Comparison of ENCODE assay signal across 7 mouse cellular contexts in the genomic region with DNA sequence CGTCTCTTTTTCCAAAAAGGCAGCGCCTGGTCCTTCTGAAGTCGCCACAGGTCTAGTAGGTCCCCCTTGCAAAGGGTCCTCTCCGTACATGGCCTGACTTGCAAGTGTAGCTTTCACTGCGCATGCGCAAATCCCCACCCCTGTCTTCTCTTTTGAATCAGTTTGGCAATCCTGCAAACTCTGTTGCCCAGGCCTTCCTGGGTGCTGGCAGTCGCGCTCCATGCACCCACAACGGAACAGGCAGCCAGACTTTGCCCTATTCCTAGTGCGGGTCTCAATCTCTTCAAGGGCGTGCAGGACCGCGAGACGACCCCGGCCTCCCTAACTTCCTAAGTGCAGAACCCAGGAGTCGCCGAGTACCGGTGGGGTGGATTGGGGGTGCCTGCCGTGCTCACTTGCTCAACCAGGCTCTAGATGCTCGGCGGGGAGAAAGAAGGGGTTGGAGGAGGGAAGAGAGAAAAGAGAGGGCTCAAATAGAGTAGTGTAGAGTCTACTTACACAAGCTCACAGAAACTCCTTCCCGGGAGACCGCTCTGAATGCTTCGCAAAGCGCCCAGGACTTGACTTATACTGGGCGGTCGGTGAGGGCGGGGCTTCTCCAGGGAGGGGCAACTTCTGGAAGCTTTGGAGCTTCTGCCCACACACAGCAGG. TPM values are rescaled to one million over a fixed set of nuclear protein-coding genes. Genes with fewer than 3 reads are reported as not detected.
A peak's percentile ranks its signal among the peaks of the same experiment; 100 is the strongest.
DNase-seq lines count a peak whose midpoint lies in the region; ATAC-seq and TF ChIP-seq lines count a peak whose summit lies in the region.

A gene (minus strand): TSS at position 580 of the 651 bp plus-strand sequence.

- no peaks in the 10 kb centered on the region for H3K36me3 ChIP-seq in embryonic facial prominence, embryonic 11.5 days (replicated peaks; ENCODE audit: control insufficient read depth, insufficient read depth, low read depth, low read length)
- no peaks in the 10 kb centered on the region for H3K36me3 ChIP-seq in limb, embryonic 11.5 days (ENCODE audit: control insufficient read depth, insufficient read depth, low read length)
- no peaks in the 10 kb centered on the region for H3K36me3 ChIP-seq in midbrain, embryonic 13.5 days
- no peaks in the 10 kb centered on the region for H3K36me3 ChIP-seq in spleen, adult 2 months (ENCODE audit: control insufficient read depth, insufficient read depth, low read length)

- H3K27ac ChIP-seq in embryonic facial prominence, embryonic 11.5 days (replicated peaks; ENCODE audit: low read depth, low read length), result no peak within 1 kb of the TSS
- H3K27ac ChIP-seq in limb, embryonic 11.5 days (replicated peaks; ENCODE audit: low read depth, low read length), result no peak within 1 kb of the TSS
- H3K27ac ChIP-seq in midbrain, embryonic 13.5 days, result no peak within 1 kb of the TSS
- no peak within 1 kb of the TSS for H3K27ac ChIP-seq in spleen, adult 2 months (ENCODE audit: insufficient read depth, low read length)

- ATAC-seq in embryonic facial prominence, embryonic 11.5 days (replicated peaks; ENCODE audit: insufficient number of reproducible peaks, low FRiP score, low TSS enrichment, low read depth), result peak; percentile 79
- peak; percentile 54 for ATAC-seq in limb, embryonic 11.5 days (ENCODE audit: insufficient number of reproducible peaks, low FRiP score, low TSS enrichment, low read depth)
- peak; percentile 78 for ATAC-seq in midbrain, embryonic 13.5 days

- TF ChIP-seq CTCF in spleen, adult 2 months (IDR thresholded peaks at IDR 0.05; ENCODE audit: extremely low read depth, insufficient read depth, insufficient read length, insufficient replicate concordance), result no peak

- H3K9me3 ChIP-seq in embryonic facial prominence, embryonic 11.5 days (replicated peaks; ENCODE audit: control insufficient read depth, low read length), result no peaks in the 10 kb centered on the region
- H3K9me3 ChIP-seq in limb, embryonic 11.5 days (ENCODE audit: control insufficient read depth, low read length), result no peaks in the 10 kb centered on the region
- H3K9me3 ChIP-seq in midbrain, embryonic 13.5 days, result no peaks in the 10 kb centered on the region

- H3K4me1 ChIP-seq in embryonic facial prominence, embryonic 11.5 days (ENCODE audit: control insufficient read depth, insufficient read depth, low read length), result no peaks in the 10 kb centered on the region
- peaks cover 2% of the 10 kb centered on the region; the same call in 1 of the 2 replicates for H3K4me1 ChIP-seq in limb, embryonic 11.5 days (ENCODE audit: control insufficient read depth, insufficient read depth, low read length)
- 0 out of 2 replicates have a peak, but pooled peaks cover 10% of the 10 kb centered on the region for H3K4me1 ChIP-seq in midbrain, embryonic 13.5 days (replicated peaks)
- H3K4me1 ChIP-seq in spleen, adult 2 months (ENCODE audit: control insufficient read depth, insufficient read depth, insufficient read length), result peaks cover 7% of the 10 kb centered on the region; the same call in 1 of the 2 replicates

- H3K9ac ChIP-seq in embryonic facial prominence, embryonic 11.5 days (replicated peaks; ENCODE audit: low read length), result peak within 1 kb of the TSS; percentile 66
- peak within 1 kb of the TSS; percentile 64 for H3K9ac ChIP-seq in limb, embryonic 11.5 days (ENCODE audit: low read length)
- peak within 1 kb of the TSS; percentile 66 for H3K9ac ChIP-seq in midbrain, embryonic 13.5 days (replicated peaks)

- WGBS in embryonic facial prominence, embryonic 11.5 days, result 2% methylated on average over 28 of the region's 28 CpGs
- 1% methylated on average over 28 of the region's 28 CpGs for whole genome bisulfite sequencing in limb, embryonic 11.5 days
- 1% methylated on average over 28 of the region's 28 CpGs for WGBS in midbrain, embryonic 13.5 days
- 2% methylated on average over 28 of the region's 28 CpGs for WGBS in spleen, adult 2 months

- TF ChIP-seq POLR2A in spleen, adult 2 months (IDR thresholded peaks at IDR 0.05; ENCODE audit: low read depth, low read length), result no peak

- peak; percentile 78 for DNase-seq in adrenal gland, adult 8-10 months
- DNase-seq in embryonic facial prominence, embryonic 11.5 days (ENCODE audit: low spot score), result peak; percentile 85
- DNase-seq in heart, adult 11 months, result peak; percentile 98
- DNase-seq in kidney, adult 18-20 months, result peak; percentile 87
- peak; percentile 89 for DNase-seq in limb, embryonic 11.5 days (ENCODE audit: low spot score)
- DNase-seq in spleen, adult 2 months (ENCODE audit: low read depth in 1 of 2, low spot score in 2 of 2), result peak; percentile 43 to 77

- no peaks in the 10 kb centered on the region for H3K27me3 ChIP-seq in embryonic facial prominence, embryonic 11.5 days (ENCODE audit: control insufficient read depth, insufficient read depth, low read length)
- H3K27me3 ChIP-seq in limb, embryonic 11.5 days (ENCODE audit: control insufficient read depth, insufficient read depth, low read length), result no peaks in the 10 kb centered on the region
- H3K27me3 ChIP-seq in midbrain, embryonic 13.5 days, result 0 out of 2 replicates have a peak, but pooled peaks cover 8% of the 10 kb centered on the region
- H3K27me3 ChIP-seq in spleen, adult 2 months (ENCODE audit: control insufficient read depth, insufficient read depth, low read length), result no peaks in the 10 kb centered on the region

- H3K4me3 ChIP-seq in embryonic facial prominence, embryonic 11.5 days (ENCODE audit: low read depth, low read length), result peak within 1 kb of the TSS; percentile 61
- H3K4me3 ChIP-seq in limb, embryonic 11.5 days (ENCODE audit: low read depth, low read length), result peak within 1 kb of the TSS; percentile 48
- H3K4me3 ChIP-seq in midbrain, embryonic 13.5 days (replicated peaks), result peak within 1 kb of the TSS; percentile 54
- peak within 1 kb of the TSS; percentile 78 for H3K4me3 ChIP-seq in spleen, adult 2 months (ENCODE audit: extremely low read depth, insufficient read depth, insufficient read length)

- peak within 1 kb of the TSS; percentile 87 for H3K4me2 ChIP-seq in embryonic facial prominence, embryonic 11.5 days (ENCODE audit: low read depth, low read length)
- peak within 1 kb of the TSS; percentile 62 for H3K4me2 ChIP-seq in limb, embryonic 11.5 days (ENCODE audit: low read depth, severe bottlenecking)
- peak within 1 kb of the TSS; percentile 87 for H3K4me2 ChIP-seq in midbrain, embryonic 13.5 days (replicated peaks)

RNA-seq across cellular contexts. Expression of the gene that starts here (rescaled TPM):
- 10 to 100 TPM; 18.0 to 54.4 (median 29.9) TPM for total RNA-seq in adrenal gland, adult 8-10 months (2022)
- 22.8 and 24.0 TPM in 2 replicates for polyA plus RNA-seq in embryonic facial prominence, embryonic 11.5 days (2014; fragmentation: Nextera tagmentation; extraction: Ambion mirVana)
- 24.4 and 25.9 TPM in 2 replicates for polyA plus RNA-seq in limb, embryonic 11.5 days (2014; fragmentation: Nextera tagmentation; extraction: Ambion mirVana)
- polyA plus RNA-seq in midbrain, embryonic 13.5 days (2015; fragmentation: Nextera tagmentation; extraction: Ambion mirVana), result 4.8 and 5.4 TPM in 2 replicates
- polyA plus RNA-seq in spleen, adult 2 months (2012; rRNA removed), result 0.92 and 0.96 TPM in 2 replicates

Comparison
In these comparisons a context has a peak if more than half of its experiments do, and no peak if none do; other contexts are left out.
1. Peak in DNase-seq and H3K4me3 ChIP-seq in spleen, adult 2 months; RNA of the gene not detected or under 1 TPM.